Mouse (Mus musculus) lung, embryonic 14.5 days (tissue): ENCODE measurements around the gene Rims1. TPM values are rescaled to one million over a fixed set of nuclear protein-coding genes. Genes with fewer than 3 reads are reported as not detected.

Experiments used
- ATAC-seq: fragments of 200-750 bp; cut with Nextera tagmentation; 2 replicates; pipeline ENCODE4 v1.8.0; 2017; ENCODE audit warnings: mild to moderate bottlenecking, moderate TSS enrichment, moderate library complexity; ENCODE audit not compliant: insufficient read depth
- DNase-seq: peaks from one replicate; pipeline ENCODE4 v3.0.0-alpha.2; 2015
- H3K27ac ChIP-seq: fragments of 300-500 bp; sonication (generic); 2 replicates; pipeline ENCODE4 v1.5.1; 2014; ENCODE audit warnings: low read depth, mild to moderate bottlenecking, moderate library complexity
- H3K27me3 ChIP-seq: fragments of 300-500 bp; sonication (generic); 2 replicates; pipeline ENCODE4 v1.6.1; 2014; ENCODE audit warnings: low read length, control low read depth; ENCODE audit not compliant: insufficient read depth
- H3K36me3 ChIP-seq: fragments of 300-500 bp; sonication (generic); 2 replicates; pipeline ENCODE4 v1.6.1; 2014; ENCODE audit warnings: control low read depth; ENCODE audit not compliant: insufficient read depth
- H3K4me1 ChIP-seq: fragments of 300-500 bp; sonication (generic); 2 replicates; pipeline ENCODE4 v1.6.1; 2014; ENCODE audit warnings: antibody characterized with exemption, control low read depth; ENCODE audit not compliant: insufficient read depth
- H3K4me2 ChIP-seq: fragments of 300-500 bp; sonication (generic); 2 replicates; pipeline ENCODE4 v1.6.1; 2014; ENCODE audit warnings: mild to moderate bottlenecking
- H3K4me3 ChIP-seq: fragments of 300-500 bp; sonication (generic); 2 replicates; pipeline ENCODE4 v1.5.1; 2014; ENCODE audit warnings: low read depth, low read length
- H3K9ac ChIP-seq: fragments of 300-500 bp; sonication (generic); 2 replicates; pipeline ENCODE4 v1.6.1; 2014
- H3K9me3 ChIP-seq: fragments of 300-500 bp; sonication (generic); 2 replicates; pipeline ENCODE4 v1.6.1; 2016; ENCODE audit warnings: low read depth, low read length, control low read depth
- CTCF ChIP-seq: IDR thresholded peaks from 2 replicates; pipeline ENCODE4 v1.5.1; 2016; ENCODE audit warnings: antibody characterized with exemption, low read depth
- WGBS: fragments of 180-500 bp; shearing (Covaris S2); extraction: QIAGEN DNeasy Blood & Tissue Kit; methylation state at CpG from one replicate; pipeline ENCODE4 v1.1.7; 2014; 5-methylcytosine and 5-hydroxymethylcytosine counted together
- polyA plus RNA-seq: library from polyadenylated mRNA; unstranded; fragments of >200 nt; fragmentation: Nextera tagmentation; extraction: Ambion mirVana; gene quantifications from 2 replicates; pipeline ENCODE4 v1.2.1, GENCODE M21; 2014

Gene Rims1
- polyA plus RNA-seq, 1 experiment from 2014 or later = 3.3 TPM

DNA sequence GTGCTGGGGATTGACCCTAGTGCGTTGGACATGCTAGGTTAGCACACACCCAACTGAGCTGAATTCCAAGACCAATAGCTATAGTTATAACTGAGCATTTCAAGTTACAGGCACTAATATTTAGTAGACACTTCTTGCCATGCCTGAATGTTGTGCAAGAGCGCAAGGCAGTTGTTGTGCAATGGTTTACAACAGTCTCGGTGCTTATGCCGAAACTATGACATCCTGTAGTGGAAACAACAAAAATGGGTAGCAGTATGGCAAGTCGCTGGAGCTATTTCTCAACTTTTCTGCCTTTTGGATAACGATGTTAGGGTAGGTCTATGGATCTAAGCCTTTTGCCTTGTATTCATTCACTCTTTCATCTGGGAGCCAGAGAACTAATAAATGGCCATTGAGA, 68.3 kb downstream of the Rims1 start:
- H3K4me3 ChIP-seq = no peak overlapping the region
- H3K4me2 ChIP-seq = no peak overlapping the region
- ATAC-seq = no peak
- 89% methylated on average over 6 of the region's 6 CpGs for WGBS
- no peak for DNase-seq
- no peaks in the 10 kb centered on the region for H3K9me3 ChIP-seq
- no peaks in the 10 kb centered on the region for H3K36me3 ChIP-seq
- H3K4me1 ChIP-seq = no peaks in the 10 kb centered on the region
- H3K27me3 ChIP-seq = no peaks in the 10 kb centered on the region
- no peak for TF ChIP-seq CTCF
- no peak overlapping the region for H3K27ac ChIP-seq
- no peak overlapping the region for H3K9ac ChIP-seq

DNA sequence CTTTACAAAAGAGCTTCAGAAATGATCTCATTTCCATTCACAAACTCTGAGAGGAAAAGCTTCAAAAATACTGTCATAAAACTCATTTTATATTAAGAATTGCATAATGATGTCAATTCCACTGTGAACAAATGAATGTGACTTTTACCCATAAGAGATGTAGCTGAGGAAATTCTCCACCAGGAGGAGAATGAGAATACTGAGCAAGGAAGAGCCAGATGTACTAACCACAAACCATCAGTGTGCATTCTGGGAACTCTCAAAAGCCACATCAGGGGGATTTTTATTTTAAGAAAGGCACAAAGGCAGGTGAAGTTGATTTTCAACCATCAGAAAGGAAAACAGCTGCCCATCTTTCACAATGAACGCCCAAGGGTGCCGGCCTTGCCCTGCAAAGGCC, 71.4 kb downstream of the Rims1 start:
- no peak overlapping the region for H3K4me2 ChIP-seq
- H3K9ac ChIP-seq = no peak overlapping the region
- ATAC-seq (no peak), DNase-seq (no peak)
- no peaks in the 10 kb centered on the region for H3K27me3 ChIP-seq
- 89% methylated on average over 2 of the region's 2 CpGs for WGBS
- H3K4me3 ChIP-seq = no peak overlapping the region
- no peaks in the 10 kb centered on the region for H3K9me3 ChIP-seq
- TF ChIP-seq CTCF = no peak
- H3K36me3 ChIP-seq = no peaks in the 10 kb centered on the region
- no peaks in the 10 kb centered on the region for H3K4me1 ChIP-seq
- no peak overlapping the region for H3K27ac ChIP-seq

DNA sequence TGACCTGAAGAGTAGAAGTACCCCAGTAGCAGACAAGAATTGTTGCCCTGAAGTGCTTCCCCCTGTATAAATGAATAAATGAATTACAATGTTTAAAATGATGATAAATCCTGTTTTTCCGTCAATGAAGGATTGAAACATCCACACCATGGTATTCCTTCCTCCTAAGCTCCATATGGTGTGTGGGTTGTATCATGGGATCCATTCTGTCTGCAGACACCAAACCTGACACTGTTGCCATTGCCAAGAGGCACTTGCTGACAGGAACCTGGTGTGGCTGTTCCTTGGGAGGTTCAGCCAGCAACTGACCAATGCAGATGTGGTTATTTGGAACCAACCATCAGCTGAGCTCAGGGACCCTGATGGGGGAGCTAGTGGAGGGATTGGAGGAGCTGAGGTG, 72.5 kb downstream of the Rims1 start:
- Histone ChIP-seq H3K9ac (no peak overlapping the region), H3K4me3 (no peak overlapping the region), H3K27ac (no peak overlapping the region), H3K9me3 (no peaks in the 10 kb centered on the region), H3K4me2 (no peak overlapping the region), H3K36me3 (no peaks in the 10 kb centered on the region), H3K4me1 (no peaks in the 10 kb centered on the region), H3K27me3 (no peaks in the 10 kb centered on the region)
- WGBS = 85% methylated on average over 1 of the region's 1 CpGs
- ATAC-seq (no peak), DNase-seq (no peak)
- no peak for TF ChIP-seq CTCF

DNA sequence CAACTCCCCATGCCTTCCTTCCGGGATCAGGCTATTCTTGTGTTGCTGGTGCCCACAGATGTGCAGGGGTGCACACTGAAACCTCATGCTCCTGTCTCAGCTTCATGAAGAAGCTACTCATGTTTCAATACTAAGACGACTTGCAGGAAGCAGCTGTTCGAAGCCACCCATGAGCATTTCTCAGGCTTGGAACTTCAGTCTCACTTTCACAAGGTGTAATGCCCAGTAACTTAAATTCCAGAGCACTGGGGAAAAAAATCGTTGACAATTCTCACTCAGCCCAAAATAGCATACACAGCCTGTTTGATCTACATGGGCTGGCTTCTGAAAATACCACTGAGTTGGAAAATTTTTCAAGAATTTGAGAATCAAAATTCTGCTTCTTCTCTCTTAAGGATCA, 77.6 kb downstream of the Rims1 start:
- DNase-seq (no peak), ATAC-seq (no peak)
- no peaks in the 10 kb centered on the region for H3K4me1 ChIP-seq
- H3K36me3 ChIP-seq = no peaks in the 10 kb centered on the region
- no peak for TF ChIP-seq CTCF
- no peak overlapping the region for H3K9ac ChIP-seq
- no peak overlapping the region for H3K4me2 ChIP-seq
- H3K27ac ChIP-seq = no peak overlapping the region
- H3K4me3 ChIP-seq = no peak overlapping the region
- no peaks in the 10 kb centered on the region for H3K27me3 ChIP-seq
- no peaks in the 10 kb centered on the region for H3K9me3 ChIP-seq
- WGBS = 59% methylated on average over 4 of the region's 4 CpGs

DNA sequence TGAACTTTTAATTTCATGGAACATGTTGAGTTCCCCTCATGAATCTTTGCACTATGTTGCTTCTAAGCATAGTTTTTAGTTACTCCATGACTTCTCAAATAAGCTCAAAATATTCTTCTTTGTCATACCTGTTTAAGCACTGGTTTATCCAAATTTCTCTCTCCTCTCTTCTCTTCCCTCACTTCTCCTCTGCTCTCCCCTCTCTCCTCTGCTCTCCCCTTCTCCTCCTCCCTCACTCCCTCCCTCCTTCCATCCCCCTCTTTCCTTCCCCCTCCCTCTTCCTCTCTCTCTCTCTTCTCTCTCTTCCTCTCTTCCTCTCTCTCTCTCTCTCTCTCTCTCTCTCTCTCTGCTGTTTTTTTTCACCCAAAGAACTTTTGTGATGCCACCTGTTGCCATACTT, 84.1 kb downstream of the Rims1 start:
- Histone ChIP-seq H3K4me3 (no peak overlapping the region), H3K36me3 (no peaks in the 10 kb centered on the region), H3K4me2 (no peak overlapping the region), H3K27me3 (no peaks in the 10 kb centered on the region), H3K27ac (no peak overlapping the region), H3K9ac (no peak overlapping the region), H3K4me1 (no peaks in the 10 kb centered on the region), H3K9me3 (no peaks in the 10 kb centered on the region)
- no peak for ATAC-seq
- TF ChIP-seq CTCF = no peak
- DNase-seq = no peak

DNA sequence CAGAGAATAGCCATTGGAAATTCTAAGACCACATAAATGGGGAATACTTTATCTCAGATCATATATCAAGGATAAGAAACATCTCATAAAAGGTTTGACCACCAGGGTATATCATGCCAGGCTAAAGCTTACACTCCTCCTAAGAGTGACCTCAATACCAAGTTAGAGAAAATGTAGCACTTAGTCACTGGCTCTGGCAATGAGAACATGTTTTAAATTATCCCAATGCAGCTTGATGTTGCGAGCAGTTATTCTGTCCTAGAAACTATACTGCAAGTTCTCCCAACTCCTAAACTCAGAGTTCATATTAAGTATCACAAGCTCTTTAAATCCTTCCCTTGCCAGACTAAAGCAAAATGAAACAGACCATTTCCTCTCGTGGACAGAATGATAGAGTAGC, 85.1 kb downstream of the Rims1 start:
- H3K27me3 ChIP-seq = no peaks in the 10 kb centered on the region
- H3K4me3 ChIP-seq = no peak overlapping the region
- no peak overlapping the region for H3K4me2 ChIP-seq
- no peaks in the 10 kb centered on the region for H3K9me3 ChIP-seq
- no peak overlapping the region for H3K27ac ChIP-seq
- 77% methylated on average over 2 of the region's 2 CpGs for WGBS
- H3K36me3 ChIP-seq = no peaks in the 10 kb centered on the region
- no peaks in the 10 kb centered on the region for H3K4me1 ChIP-seq
- no peak for DNase-seq
- no peak for TF ChIP-seq CTCF
- H3K9ac ChIP-seq = no peak overlapping the region
- ATAC-seq = no peak

DNA sequence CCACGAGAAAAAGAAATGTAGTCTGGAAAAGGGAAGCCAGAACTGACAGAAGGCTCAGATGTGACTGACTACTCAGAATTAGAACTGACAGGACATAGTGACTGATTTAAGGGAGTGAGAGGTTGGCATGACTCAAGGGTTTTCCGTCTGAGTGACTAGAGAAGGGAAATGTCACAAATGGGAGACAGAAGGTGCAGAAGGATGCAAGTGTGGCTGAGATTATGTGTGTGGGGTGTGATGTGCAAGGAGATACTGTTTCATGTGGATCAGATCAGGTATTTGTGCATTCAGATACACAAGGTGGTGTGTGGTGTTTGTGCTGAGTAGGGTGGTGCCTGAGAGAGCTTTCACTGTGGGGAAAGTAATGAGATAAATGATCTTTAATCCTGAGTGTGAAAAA, 96.3 kb downstream of the Rims1 start:
- Histone ChIP-seq H3K9ac (no peak overlapping the region), H3K27ac (no peak overlapping the region), H3K4me1 (no peaks in the 10 kb centered on the region), H3K27me3 (no peaks in the 10 kb centered on the region), H3K4me3 (no peak overlapping the region), H3K36me3 (no peaks in the 10 kb centered on the region), H3K9me3 (no peaks in the 10 kb centered on the region), H3K4me2 (no peak overlapping the region)
- 42% methylated on average over 2 of the region's 2 CpGs for WGBS
- ATAC-seq = no peak
- DNase-seq = no peak
- TF ChIP-seq CTCF = no peak

DNA sequence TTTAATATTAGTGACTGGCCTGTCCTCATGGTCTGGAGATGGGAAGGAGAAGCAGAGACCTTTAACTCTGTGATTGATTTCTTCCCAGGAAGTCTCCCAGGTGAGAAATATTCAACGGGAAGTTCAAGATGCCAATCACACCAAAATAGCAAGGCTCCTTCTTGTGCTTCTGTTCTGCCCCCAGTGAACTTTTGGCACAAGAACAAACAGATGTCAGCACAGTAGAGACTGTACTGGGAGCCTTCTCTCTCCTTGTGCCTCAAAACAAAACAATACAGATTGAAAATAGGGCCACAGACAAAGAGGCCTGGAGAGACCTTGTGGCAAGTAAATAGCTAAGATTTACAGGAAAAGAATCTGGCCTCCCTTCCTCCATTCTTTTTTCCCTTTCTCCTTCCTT, 110.7 kb downstream of the Rims1 start:
- Histone ChIP-seq H3K9me3 (no peaks in the 10 kb centered on the region), H3K36me3 (no peaks in the 10 kb centered on the region), H3K27ac (no peak overlapping the region), H3K9ac (no peak overlapping the region), H3K4me3 (no peak overlapping the region), H3K4me1 (no peaks in the 10 kb centered on the region), H3K4me2 (no peak overlapping the region), H3K27me3 (no peaks in the 10 kb centered on the region)
- ATAC-seq (peak; percentile 47; the same call in 1 of the 2 replicates), DNase-seq (peak; percentile 29)
- 0% methylated on average over 1 of the region's 1 CpGs for WGBS
- TF ChIP-seq CTCF = no peak
